In genomic region chr3:146671121-146671520, GRCm38 (mm10) we compare ENCODE assay signal across 24 mouse cellular contexts. TPM values are rescaled to one million over a fixed set of nuclear protein-coding genes. Genes with fewer than 3 reads are reported as not detected.
DNase-seq lines count a peak whose midpoint lies in the region; TF ChIP-seq lines count a peak whose summit lies in the region.
"Had no signal": no experiment of that assay in that cellular context is flagged by ENCODE, and none has a peak within 500 bp of the region (broad histone marks: within the 10 kb centered on the region; RNA-seq: fewer than 3 reads in every experiment).

No protein-coding gene starts in this region.

- H3K27ac ChIP-seq in gastrocnemius, adult 2 months = peak overlapping the region; percentile 46; the same call in 1 of the 2 replicates
- H3K27ac ChIP-seq: embryonic facial prominence, embryonic 13.5 days; hindbrain, embryonic 15.5 days; intestine, embryonic 15.5 days; limb, embryonic 12.5 days; midbrain, embryonic 10.5 days; neural tube, embryonic 13.5 days had no signal

- DNase-seq in heart, adult 18-20 months = peak; percentile 31 to 69
- DNase-seq in heart, postnatal 25 days (ENCODE audit: low spot score) = no peak
- peak; percentile 43 for DNase-seq in kidney, postnatal 10 days
- DNase-seq in kidney, adult 18-20 months = no peak
- DNase-seq in gastrocnemius, adult 2 months = peak; percentile 44
- DNase-seq in heart, postnatal 14 days = peak; percentile 32 to 35
- no peak for DNase-seq in frontal cortex, postnatal 25 days (ENCODE audit: low spot score in 2 of 2)
- DNase-seq in lung, postnatal 14 days = no peak
- DNase-seq: cerebellum, adult 8-10 months; cerebellum, postnatal 36 days; embryo, embryonic 11 days; kidney, postnatal 25 days; liver, postnatal 0 days; thymus, postnatal 25 days had no signal

- no peak overlapping the region for H3K4me3 ChIP-seq in gastrocnemius, adult 2 months
- H3K4me3 ChIP-seq: embryonic facial prominence, embryonic 13.5 days; hindbrain, embryonic 15.5 days; intestine, embryonic 15.5 days; limb, embryonic 12.5 days; midbrain, embryonic 10.5 days; myocyte; neural tube, embryonic 13.5 days had no signal

- intact Hi-C loops in heart, postnatal 25 days (cut with DNase I) = no loop called here
- intact Hi-C loops in gastrocnemius, adult 2 months (cut with DNase I) = no loop called here
- intact Hi-C loops in heart, postnatal 14 days (cut with DNase I) = no loop called here

- TF ChIP-seq CTCF in gastrocnemius, adult 2 months (IDR thresholded peaks at IDR 0.05) = no peak

RNA-seq across cellular contexts. Expression of gene Samd13, which starts 14.3 kb away (rescaled TPM):
- 1 to 10 TPM; 2.3 TPM for total RNA-seq in heart, adult 18-20 months (2021)
- 1 to 10 TPM; 2.5 to 2.9 TPM for total RNA-seq in heart, postnatal 25 days (2021)
- total RNA-seq in gastrocnemius, adult 2 months (2021) = 1 to 10 TPM in 1 of 2 experiments, under 1 TPM in 1; 0.59 to 2.2 TPM
- total RNA-seq in heart, postnatal 14 days (2021) = 1 to 10 TPM; 1.4 to 2.6 TPM
- total RNA-seq: left cerebral cortex, postnatal 14 days had no signal

RNA-seq across cellular contexts. Expression of gene 4930503B20Rik, which starts 20.0 kb away (rescaled TPM):
- total RNA-seq in heart, adult 18-20 months (2021) = not detected
- not detected for total RNA-seq in heart, postnatal 25 days (2021)
- total RNA-seq in gastrocnemius, adult 2 months (2021) = not detected
- total RNA-seq in heart, postnatal 14 days (2021) = under 1 TPM in 1 of 2 experiments, not detected in 1; 0.15 TPM
- total RNA-seq: adrenal gland, adult 18-20 months; hematopoietic stem cell, adult 5-6 weeks had no signal

RNA-seq across cellular contexts. Expression of gene Dnase2b, which starts 55.7 kb away (rescaled TPM):
- not detected for total RNA-seq in heart, adult 18-20 months (2021)
- not detected for total RNA-seq in heart, postnatal 25 days (2021)
- total RNA-seq in gastrocnemius, adult 2 months (2021) = under 1 TPM in 1 of 2 experiments, not detected in 1; 0.14 TPM
- total RNA-seq in heart, postnatal 14 days (2021) = not detected
- total RNA-seq: adrenal gland, adult 18-20 months; hematopoietic stem cell, adult 5-6 weeks; left cerebral cortex, postnatal 14 days had no signal

Comparison
In these comparisons a context has a peak if more than half of its experiments do, and no peak if none do; other contexts are left out.
1. DNase-seq: peak in heart, adult 18-20 months (2 of 2), kidney, postnatal 10 days (single experiment), gastrocnemius, adult 2 months (single experiment) and heart, postnatal 14 days (2 of 2); none in heart, postnatal 25 days (single experiment), kidney, adult 18-20 months (single experiment), frontal cortex, postnatal 25 days (0 of 2) and lung, postnatal 14 days (single experiment).